8 mouse cellular contexts compared by ENCODE assay signal in genomic region chr7:128004487-128005362, GRCm38 (mm10). TPM values are rescaled to one million over a fixed set of nuclear protein-coding genes. Genes with fewer than 3 reads are reported as not detected.
DNase-seq lines count a peak whose midpoint lies in the region; ATAC-seq and TF ChIP-seq lines count a peak whose summit lies in the region.

No protein-coding gene starts in this region.

- H3K9ac ChIP-seq in heart, embryonic 13.5 days, result peak overlapping the region; percentile 67
- H3K9ac ChIP-seq in kidney, postnatal 0 days (ENCODE audit: low read depth, low read length), result peak overlapping the region; percentile 19; the same call in 1 of the 2 replicates
- H3K9ac ChIP-seq in midbrain, embryonic 11.5 days (ENCODE audit: low read length), result no peak overlapping the region

- no peaks in the 10 kb centered on the region for H3K36me3 ChIP-seq in heart, embryonic 13.5 days
- H3K36me3 ChIP-seq in kidney, postnatal 0 days (ENCODE audit: insufficient read depth, low read length), result no peaks in the 10 kb centered on the region
- no peaks in the 10 kb centered on the region for H3K36me3 ChIP-seq in midbrain, embryonic 11.5 days (ENCODE audit: control insufficient read depth, insufficient read depth, low read length)

- DNase-seq in ovary, postnatal 36 days (ENCODE audit: low spot score), result peak; percentile 13
- DNase-seq in ovary, postnatal 14 days (ENCODE audit: low spot score), result no peak
- peak; percentile 47 for DNase-seq in kidney, postnatal 0 days (ENCODE audit: low spot score)
- DNase-seq in midbrain, embryonic 11.5 days (ENCODE audit: low spot score, missing footprints), result peak; percentile 82
- DNase-seq in urinary bladder, postnatal 14 days (ENCODE audit: low spot score), result peak; percentile 88
- no peak for DNase-seq in c-Kit-positive CD71-positive TER-119-positive erythroid progenitor cells, embryonic 14.5 days (ENCODE audit: low spot score)
- no peak for DNase-seq in frontal cortex, postnatal 10 days (ENCODE audit: low spot score in 2 of 2)

- no peak for ATAC-seq in heart, embryonic 13.5 days (ENCODE audit: extremely low read depth, insufficient number of reproducible peaks, low FRiP score, low TSS enrichment)
- peak; percentile 84 for ATAC-seq in kidney, postnatal 0 days (replicated peaks; ENCODE audit: low FRiP score, low read depth)
- no peak for ATAC-seq in midbrain, embryonic 11.5 days (ENCODE audit: low FRiP score)

- peaks cover 35% of the 10 kb centered on the region for H3K4me1 ChIP-seq in heart, embryonic 13.5 days
- peaks cover 13% of the 10 kb centered on the region for H3K4me1 ChIP-seq in kidney, postnatal 0 days (replicated peaks; ENCODE audit: insufficient read depth, low read length)
- peaks cover 3% of the 10 kb centered on the region; the same call in 1 of the 2 replicates for H3K4me1 ChIP-seq in midbrain, embryonic 11.5 days (ENCODE audit: control insufficient read depth, insufficient read depth, low read length)

- H3K4me2 ChIP-seq in heart, embryonic 13.5 days, result peak overlapping the region; percentile 65
- H3K4me2 ChIP-seq in kidney, postnatal 0 days (ENCODE audit: low read length), result peak overlapping the region; percentile 43
- H3K4me2 ChIP-seq in midbrain, embryonic 11.5 days, result no peak overlapping the region

- no peak for TF ChIP-seq CTCF in kidney, postnatal 0 days (IDR thresholded peaks at IDR 0.05; ENCODE audit: low read depth)

- peak overlapping the region; percentile 51; the same call in 1 of the 2 replicates for H3K27ac ChIP-seq in heart, embryonic 13.5 days (replicated peaks)
- H3K27ac ChIP-seq in kidney, postnatal 0 days, result peak overlapping the region; percentile 91
- no peak overlapping the region for H3K27ac ChIP-seq in midbrain, embryonic 11.5 days (ENCODE audit: low read depth, low read length)

- H3K9me3 ChIP-seq in heart, embryonic 13.5 days, result no peaks in the 10 kb centered on the region
- H3K9me3 ChIP-seq in kidney, postnatal 0 days (replicated peaks; ENCODE audit: low read length), result no peaks in the 10 kb centered on the region
- no peaks in the 10 kb centered on the region for H3K9me3 ChIP-seq in midbrain, embryonic 11.5 days (ENCODE audit: control insufficient read depth, low read length)

- 22% methylated on average over 35 of the region's 35 CpGs for WGBS in heart, embryonic 13.5 days
- 25% methylated on average over 35 of the region's 35 CpGs for WGBS in kidney, postnatal 0 days
- WGBS in midbrain, embryonic 11.5 days, result 23% methylated on average over 35 of the region's 35 CpGs

- H3K27me3 ChIP-seq in heart, embryonic 13.5 days (replicated peaks), result peaks cover 44% of the 10 kb centered on the region
- no peaks in the 10 kb centered on the region for H3K27me3 ChIP-seq in kidney, postnatal 0 days (ENCODE audit: insufficient read depth, low read length)
- peaks cover 2% of the 10 kb centered on the region; the same call in 1 of the 2 replicates for H3K27me3 ChIP-seq in midbrain, embryonic 11.5 days (ENCODE audit: control insufficient read depth, insufficient read depth, low read length)

- H3K4me3 ChIP-seq in heart, embryonic 13.5 days, result peak overlapping the region; percentile 39
- no peak overlapping the region for H3K4me3 ChIP-seq in kidney, postnatal 0 days (replicated peaks; ENCODE audit: low read depth, low read length)
- no peak overlapping the region for H3K4me3 ChIP-seq in midbrain, embryonic 11.5 days (ENCODE audit: low read depth, low read length)

RNA-seq across cellular contexts. Expression of gene Trim72, which starts 1.0 kb away (rescaled TPM):
- 0.76 and 1.0 TPM in 2 replicates for polyA plus RNA-seq in heart, embryonic 13.5 days (2015; fragmentation: Nextera tagmentation; extraction: Ambion mirVana)
- polyA plus RNA-seq in kidney, postnatal 0 days (2015; fragmentation: Nextera tagmentation; extraction: Ambion mirVana), result 0.11 TPM in 1 of 2 replicates, not detected in the other
- polyA plus RNA-seq in midbrain, embryonic 11.5 days (2014; fragmentation: Nextera tagmentation; extraction: Ambion mirVana), result 0.07 TPM in 1 of 2 replicates, not detected in the other

RNA-seq across cellular contexts. Expression of gene Pycard, which starts 11.1 kb away (rescaled TPM):
- 39.1 and 42.6 TPM in 2 replicates for polyA plus RNA-seq in heart, embryonic 13.5 days (2015; fragmentation: Nextera tagmentation; extraction: Ambion mirVana)
- polyA plus RNA-seq in kidney, postnatal 0 days (2015; fragmentation: Nextera tagmentation; extraction: Ambion mirVana), result 77.5 and 85.2 TPM in 2 replicates
- polyA plus RNA-seq in midbrain, embryonic 11.5 days (2014; fragmentation: Nextera tagmentation; extraction: Ambion mirVana), result 5.5 and 6.7 TPM in 2 replicates

RNA-seq across cellular contexts. Expression of gene Fus, which starts 37.5 kb away (rescaled TPM):
- polyA plus RNA-seq in heart, embryonic 13.5 days (2015; fragmentation: Nextera tagmentation; extraction: Ambion mirVana), result 310 and 313 TPM in 2 replicates
- polyA plus RNA-seq in kidney, postnatal 0 days (2015; fragmentation: Nextera tagmentation; extraction: Ambion mirVana), result 262 and 271 TPM in 2 replicates
- polyA plus RNA-seq in midbrain, embryonic 11.5 days (2014; fragmentation: Nextera tagmentation; extraction: Ambion mirVana), result 51.6 and 54.4 TPM in 2 replicates

RNA-seq across cellular contexts. Expression of gene Itgam, which starts 57.7 kb away (rescaled TPM):
- 0.31 and 0.51 TPM in 2 replicates for polyA plus RNA-seq in heart, embryonic 13.5 days (2015; fragmentation: Nextera tagmentation; extraction: Ambion mirVana)
- polyA plus RNA-seq in kidney, postnatal 0 days (2015; fragmentation: Nextera tagmentation; extraction: Ambion mirVana), result 0.66 and 0.79 TPM in 2 replicates
- polyA plus RNA-seq in midbrain, embryonic 11.5 days (2014; fragmentation: Nextera tagmentation; extraction: Ambion mirVana), result 0.20 and 0.37 TPM in 2 replicates

RNA-seq across cellular contexts. Expression of gene Gm49368, which starts 57.8 kb away (rescaled TPM):
- polyA plus RNA-seq in heart, embryonic 13.5 days (2015; fragmentation: Nextera tagmentation; extraction: Ambion mirVana), result not detected in 2 replicates
- 0.03 TPM in 1 of 2 replicates, not detected in the other for polyA plus RNA-seq in kidney, postnatal 0 days (2015; fragmentation: Nextera tagmentation; extraction: Ambion mirVana)
- not detected in 2 replicates for polyA plus RNA-seq in midbrain, embryonic 11.5 days (2014; fragmentation: Nextera tagmentation; extraction: Ambion mirVana)

Comparison
In these comparisons a context has a peak if more than half of its experiments do, and no peak if none do; other contexts are left out.
1. DNase-seq: peak in ovary, postnatal 36 days (single experiment), kidney, postnatal 0 days (single experiment), midbrain, embryonic 11.5 days (single experiment) and urinary bladder, postnatal 14 days (single experiment); none in ovary, postnatal 14 days (single experiment), c-Kit-positive CD71-positive TER-119-positive erythroid progenitor cells, embryonic 14.5 days (single experiment) and frontal cortex, postnatal 10 days (0 of 2).